Mouse (Mus musculus) kidney, embryonic 16.5 days (tissue): Measurements from ENCODE around the gene Fbxo2. TPM values are rescaled to one million over a fixed set of nuclear protein-coding genes. Genes with fewer than 3 reads are reported as not detected.
"Not testable (repeated sequence)": the region's sequence is repeated elsewhere in the genome, so short reads cannot be mapped to it uniquely, and the experiment has no call there.

Experiments used
- ATAC-seq: fragments of 200-750 bp; cut with Nextera tagmentation; 2 replicates; pipeline ENCODE4 v1.8.0; 2017; ENCODE audit warnings: moderate TSS enrichment; ENCODE audit not compliant: low FRiP score, low TSS enrichment
- H3K27ac ChIP-seq: fragments of 300-500 bp; sonication (generic); 2 replicates; pipeline ENCODE4 v1.5.1; 2014; ENCODE audit warnings: low read length
- H3K27me3 ChIP-seq: fragments of 300-500 bp; sonication (generic); 2 replicates; pipeline ENCODE4 v1.6.1; 2014; ENCODE audit warnings: low read length, control low read depth, mixed read lengths; ENCODE audit not compliant: insufficient read depth
- H3K36me3 ChIP-seq: fragments of 300-500 bp; sonication (generic); 2 replicates; pipeline ENCODE4 v1.6.1; 2014; ENCODE audit warnings: low read length, control low read depth, mixed read lengths; ENCODE audit not compliant: insufficient read depth
- H3K4me1 ChIP-seq: fragments of 300-500 bp; sonication (generic); 2 replicates; pipeline ENCODE4 v1.6.1; 2014; ENCODE audit warnings: low read length, control low read depth, mixed read lengths; ENCODE audit not compliant: insufficient read depth
- H3K4me2 ChIP-seq: fragments of 300-500 bp; sonication (generic); replicated peaks from 2 replicates; pipeline ENCODE4 v1.6.1; 2014; ENCODE audit warnings: low read depth, low read length
- H3K4me3 ChIP-seq: fragments of 300-500 bp; sonication (generic); 2 replicates; pipeline ENCODE4 v1.5.1; 2014; ENCODE audit warnings: mild to moderate bottlenecking, low read length
- H3K9ac ChIP-seq: fragments of 300-500 bp; sonication (generic); replicated peaks from 2 replicates; pipeline ENCODE4 v1.6.1; 2014; ENCODE audit warnings: low read length
- H3K9me3 ChIP-seq: fragments of 300-500 bp; sonication (generic); 2 replicates; pipeline ENCODE4 v1.6.1; 2016; ENCODE audit warnings: low read length, control low read depth
- WGBS: fragments of 180-500 bp; shearing (Covaris S2); extraction: QIAGEN DNeasy Blood & Tissue Kit; methylation state at CpG from one replicate; pipeline ENCODE4 v1.1.7; 2014; 5-methylcytosine and 5-hydroxymethylcytosine counted together
- polyA plus RNA-seq: library from polyadenylated mRNA; unstranded; fragments of >200 nt; fragmentation: Nextera tagmentation; extraction: Ambion mirVana; gene quantifications from 2 replicates; pipeline ENCODE4 v1.2.1, GENCODE M21; 2015

Fbxo2 gene
- 1.8 and 2.3 TPM in 2 replicates for polyA plus RNA-seq

GRCm38 (mm10) chr4:148160436-148161390 is at the start of gene Fbxo2, which contains the start of gene Fbxo44:
Gene Fbxo2, plus strand, starts transcription at chr4:148160621.
Gene Fbxo44, minus strand, starts transcription at chr4:148160482.
- H3K9ac ChIP-seq: peak within 1 kb of the TSS; percentile 70
- H3K27me3 ChIP-seq: peaks cover 63% of the 10 kb centered on the region
- peaks cover 25% of the 10 kb centered on the region for H3K4me1 ChIP-seq
- no peaks in the 10 kb centered on the region for H3K9me3 ChIP-seq
- WGBS: under 1% methylated on average over 43 of the region's 43 CpGs
- peak; percentile 70 for ATAC-seq
- H3K4me2 ChIP-seq: peak within 1 kb of the TSS; percentile 89
- peak within 1 kb of the TSS; percentile 51 for H3K27ac ChIP-seq
- peak within 1 kb of the TSS; percentile 58 for H3K4me3 ChIP-seq
- 0 out of 2 replicates have a peak, but pooled peaks cover 6% of the 10 kb centered on the region for H3K36me3 ChIP-seq

GRCm38 (mm10) chr4:148112519-148112918 is 47.9 kb upstream of the Fbxo2 start:
- H3K4me2 ChIP-seq: no peak overlapping the region
- no peak for ATAC-seq
- H3K36me3 ChIP-seq: no peaks in the 10 kb centered on the region
- H3K4me3 ChIP-seq: no peak overlapping the region
- H3K9ac ChIP-seq: no peak overlapping the region
- no peak overlapping the region for H3K27ac ChIP-seq
- H3K27me3 ChIP-seq: no peaks in the 10 kb centered on the region
- H3K9me3 ChIP-seq: no peaks in the 10 kb centered on the region
- H3K4me1 ChIP-seq: peaks cover 21% of the 10 kb centered on the region
- 82% methylated on average over 12 of the region's 12 CpGs for WGBS

- no peaks in the 10 kb centered on the region for H3K36me3 ChIP-seq
- H3K4me1 ChIP-seq: peaks cover 7% of the 10 kb centered on the region; the same call in 1 of the 2 replicates
- H3K27ac ChIP-seq: no peak overlapping the region
- no peak overlapping the region for H3K9ac ChIP-seq
- no peaks in the 10 kb centered on the region for H3K9me3 ChIP-seq
- WGBS: 4% methylated on average over 15 of the region's 15 CpGs
- no peaks in the 10 kb centered on the region for H3K27me3 ChIP-seq
- 0 out of 2 replicates have a peak overlapping the region, but pooled peaks have one; percentile 21 for H3K4me2 ChIP-seq
- ATAC-seq: peak; percentile 50
- no peak overlapping the region for H3K4me3 ChIP-seq
Measured at GRCm38 (mm10) chr4:148114758-148115391, 45.5 kb upstream of the Fbxo2 start.

DNA sequence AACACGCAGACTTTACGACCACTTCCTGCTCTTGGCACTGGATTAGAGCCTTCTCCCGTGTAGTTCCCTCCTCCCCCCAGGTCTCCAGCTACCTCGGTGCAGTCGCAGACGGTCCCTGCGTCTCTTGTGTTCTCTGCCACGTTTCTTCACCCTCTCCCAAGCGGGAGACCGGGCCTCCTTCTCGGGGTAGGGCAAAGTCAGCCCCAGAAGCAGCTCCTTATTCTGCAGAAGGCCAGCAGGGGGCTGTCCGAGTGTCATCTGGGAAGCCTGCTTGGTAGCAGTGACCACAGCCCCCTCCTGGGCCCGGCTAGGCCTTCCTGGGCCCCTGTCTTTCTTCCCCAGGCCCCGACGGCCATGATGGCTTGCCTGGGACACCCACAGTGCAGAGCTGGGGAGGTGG is 45.0 kb upstream of the Fbxo2 start:
- Histone ChIP-seq H3K4me2 (peak overlapping the region; percentile 13; the same call in 1 of the 2 replicates), H3K27me3 (no peaks in the 10 kb centered on the region), H3K4me1 (peaks cover 7% of the 10 kb centered on the region; the same call in 1 of the 2 replicates), H3K9me3 (no peaks in the 10 kb centered on the region), H3K9ac (peak overlapping the region; percentile 39; the same call in 1 of the 2 replicates), H3K27ac (no peak overlapping the region), H3K36me3 (no peaks in the 10 kb centered on the region), H3K4me3 (no peak overlapping the region)
- peak; percentile 16; the same call in 1 of the 2 replicates for ATAC-seq
- 2% methylated on average over 15 of the region's 15 CpGs for WGBS

DNA sequence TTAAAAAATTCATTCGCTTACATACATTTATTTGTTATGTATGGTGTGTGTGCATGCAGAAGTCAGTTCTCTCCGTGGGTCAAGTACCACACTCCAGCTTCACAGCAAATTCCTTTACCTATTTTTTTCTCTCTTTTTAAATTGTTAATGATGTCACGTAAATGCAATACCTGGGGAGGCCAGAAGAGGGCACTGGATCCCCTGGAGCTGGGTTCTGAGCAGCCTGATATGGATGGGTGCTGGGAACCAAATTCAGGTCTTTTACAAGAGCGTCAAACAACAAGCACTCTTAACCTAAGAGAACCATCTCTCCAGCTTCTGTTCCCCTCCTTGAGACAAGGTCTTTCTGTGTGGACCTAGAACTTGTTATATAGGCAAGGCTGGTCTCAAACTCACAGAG is 43.8 kb upstream of the Fbxo2 start:
- Histone ChIP-seq H3K9me3 (no peaks in the 10 kb centered on the region), H3K4me2 (no peak overlapping the region), H3K9ac (no peak overlapping the region), H3K4me1 (peaks cover 7% of the 10 kb centered on the region; the same call in 1 of the 2 replicates), H3K36me3 (no peaks in the 10 kb centered on the region), H3K27me3 (no peaks in the 10 kb centered on the region), H3K27ac (no peak overlapping the region), H3K4me3 (no peak overlapping the region)
- 82% methylated on average over 4 of the region's 4 CpGs for WGBS
- ATAC-seq: no peak

DNA sequence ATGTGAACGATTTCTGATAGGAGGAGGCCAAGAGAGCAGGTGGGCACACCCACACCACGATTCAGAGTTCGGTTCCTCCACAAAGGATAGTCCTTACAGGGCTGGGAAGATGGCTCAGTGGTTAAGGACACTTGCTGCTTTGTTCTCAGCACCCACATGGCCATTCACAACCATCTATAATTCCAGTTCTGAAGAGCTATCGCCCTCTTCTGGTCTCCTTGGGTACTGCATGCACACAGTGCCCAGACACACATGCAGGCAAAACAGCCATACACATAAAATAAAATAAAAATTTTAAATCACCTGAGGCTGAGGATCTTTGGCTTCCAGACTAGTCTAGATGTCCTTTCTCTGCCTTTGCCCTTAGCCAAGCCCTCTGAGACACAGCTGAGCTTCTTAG is 43.0 kb upstream of the Fbxo2 start:
- Histone ChIP-seq H3K4me1 (peaks cover 9% of the 10 kb centered on the region; the same call in 1 of the 2 replicates), H3K36me3 (no peaks in the 10 kb centered on the region), H3K4me2 (no peak overlapping the region), H3K27ac (no peak overlapping the region), H3K4me3 (no peak overlapping the region), H3K9me3 (no peaks in the 10 kb centered on the region), H3K9ac (no peak overlapping the region), H3K27me3 (no peaks in the 10 kb centered on the region)
- WGBS: 78% methylated on average over 4 of the region's 4 CpGs
- no peak for ATAC-seq

GRCm38 (mm10) chr4:148119578-148119977 is 40.8 kb upstream of the Fbxo2 start:
- 91% methylated on average over 9 of the region's 9 CpGs for WGBS
- ATAC-seq, H3K9me3 ChIP-seq: not testable (repeated sequence)

DNA sequence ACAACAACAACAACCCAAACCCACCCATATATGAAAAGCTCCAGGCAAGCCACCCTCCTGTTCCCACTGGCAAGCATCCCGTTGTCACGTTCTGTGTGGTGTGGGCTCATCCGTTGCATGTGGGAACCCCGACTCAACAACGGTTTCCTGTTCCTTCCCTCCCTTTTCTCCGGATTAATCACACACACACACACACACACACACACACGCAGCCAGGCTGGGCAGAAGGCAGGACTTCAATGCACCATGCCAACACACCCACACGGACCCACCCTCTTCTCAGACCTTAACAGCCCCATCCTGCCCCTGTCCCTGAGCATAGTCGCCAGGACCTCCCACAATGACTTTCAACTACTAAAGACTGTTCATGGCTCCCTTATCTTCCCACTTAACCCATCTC is 39.9 kb upstream of the Fbxo2 start:
- Histone ChIP-seq H3K9ac (no peak overlapping the region), H3K4me2 (no peak overlapping the region), H3K27ac (no peak overlapping the region), H3K4me1 (peaks cover 5% of the 10 kb centered on the region; the same call in 1 of the 2 replicates), H3K36me3 (no peaks in the 10 kb centered on the region), H3K9me3 (no peaks in the 10 kb centered on the region), H3K4me3 (no peak overlapping the region), H3K27me3 (no peaks in the 10 kb centered on the region)
- ATAC-seq: no peak
- WGBS: 70% methylated on average over 9 of the region's 9 CpGs

More at GRCm38 (mm10) chr4:148119578-148119977, 40.8 kb upstream of the Fbxo2 start:
- H3K27ac ChIP-seq, H3K9ac ChIP-seq, H3K4me1 ChIP-seq, H3K36me3 ChIP-seq, H3K4me2 ChIP-seq, H3K27me3 ChIP-seq, H3K4me3 ChIP-seq: not testable (repeated sequence)

- Histone ChIP-seq H3K27ac (no peak overlapping the region), H3K9ac (no peak overlapping the region), H3K4me3 (no peak overlapping the region), H3K4me2 (no peak overlapping the region), H3K9me3 (no peaks in the 10 kb centered on the region), H3K27me3 (no peaks in the 10 kb centered on the region), H3K36me3 (no peaks in the 10 kb centered on the region), H3K4me1 (0 out of 2 replicates have a peak, but pooled peaks cover 3% of the 10 kb centered on the region)
- 87% methylated on average over 4 of the region's 4 CpGs for WGBS
- ATAC-seq: no peak
Measured at GRCm38 (mm10) chr4:148121362-148121761, 39.1 kb upstream of the Fbxo2 start.
